Mouse (Mus musculus) megakaryocyte, embryonic 14.5 days (primary cell): Measurements from ENCODE around the gene Apon.

Experiments used
- FLI1 ChIP-seq: IDR thresholded peaks from 2 replicates; pipeline ENCODE4 v1.6.1; 2012; ENCODE audit warnings: low read length, inconsistent platforms, mixed read lengths
- GATA1 ChIP-seq: IDR thresholded peaks from 3 replicates; pipeline ENCODE4 v1.6.1; 2012; ENCODE audit warnings: mixed read lengths, low read length, inconsistent platforms, borderline replicate concordance

DNA sequence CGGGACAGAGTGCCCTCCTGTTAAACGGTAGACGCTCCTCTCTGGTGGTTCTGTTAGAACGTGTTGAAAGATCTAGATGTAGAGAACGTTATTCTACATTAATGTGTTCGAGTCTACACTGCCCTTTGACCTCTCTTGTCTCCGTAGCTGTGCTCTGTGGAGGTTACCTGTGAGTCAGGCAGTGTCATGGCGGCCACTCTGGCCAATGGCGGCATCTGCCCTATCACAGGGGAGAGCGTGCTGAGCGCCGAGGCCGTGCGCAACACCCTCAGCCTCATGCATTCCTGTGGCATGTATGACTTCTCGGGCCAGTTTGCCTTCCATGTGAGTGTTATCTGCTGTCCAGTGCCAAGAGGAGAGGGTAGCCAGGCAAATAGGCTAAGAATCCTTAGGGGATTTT is 49.0 kb upstream of the Apon start:
- TF ChIP-seq GATA1 (no peak), FLI1 (no peak)
